Mouse (Mus musculus) neural tube, embryonic 14.5 days (tissue): ENCODE results near the gene Camkmt. TPM values are rescaled to one million over a fixed set of nuclear protein-coding genes. Genes with fewer than 3 reads are reported as not detected.

ENCODE experiments used
- ATAC-seq: fragments of 200-750 bp; cut with Nextera tagmentation; 2 replicates; pipeline ENCODE4 v1.8.0; 2017; ENCODE audit warnings: low read depth, mild to moderate bottlenecking, moderate TSS enrichment, moderate library complexity
- H3K27ac ChIP-seq: fragments of 300-500 bp; sonication (generic); 2 replicates; pipeline ENCODE4 v1.5.1; 2014; ENCODE audit warnings: low read depth, mild to moderate bottlenecking, control low read depth, low read length, moderate library complexity, mixed read lengths
- H3K27me3 ChIP-seq: fragments of 300-500 bp; sonication (generic); 2 replicates; pipeline ENCODE4 v1.6.1; 2014; ENCODE audit warnings: low read length; ENCODE audit not compliant: control insufficient read depth, insufficient read depth
- H3K36me3 ChIP-seq: fragments of 300-500 bp; sonication (generic); 2 replicates; pipeline ENCODE4 v1.6.1; 2014; ENCODE audit warnings: low read length, mixed read lengths; ENCODE audit not compliant: control insufficient read depth, insufficient read depth
- H3K4me1 ChIP-seq: fragments of 300-500 bp; sonication (generic); 2 replicates; pipeline ENCODE4 v1.6.1; 2014; ENCODE audit warnings: low read length; ENCODE audit not compliant: control insufficient read depth, insufficient read depth
- H3K4me2 ChIP-seq: fragments of 300-500 bp; sonication (generic); 2 replicates; pipeline ENCODE4 v1.6.1; 2014; ENCODE audit warnings: mild to moderate bottlenecking, low read depth, low read length, control low read depth
- H3K4me3 ChIP-seq: fragments of 300-500 bp; sonication (generic); 2 replicates; pipeline ENCODE4 v1.5.1; 2014; ENCODE audit warnings: low read depth, low read length, control low read depth, mixed read lengths
- H3K9ac ChIP-seq: fragments of 300-500 bp; sonication (generic); replicated peaks from 2 replicates; pipeline ENCODE4 v1.6.1; 2014; ENCODE audit warnings: low read depth, mild to moderate bottlenecking, control low read depth, low read length, mixed read lengths
- H3K9me3 ChIP-seq: fragments of 300-500 bp; sonication (generic); 2 replicates; pipeline ENCODE4 v1.6.1; 2016; ENCODE audit warnings: low read length; ENCODE audit not compliant: control insufficient read depth
- WGBS: fragments of 180-500 bp; shearing (Covaris S2); extraction: QIAGEN DNeasy Blood & Tissue Kit; methylation state at CpG from one replicate; pipeline ENCODE4 v1.1.7; 2014; 5-methylcytosine and 5-hydroxymethylcytosine counted together
- polyA plus RNA-seq: library from polyadenylated mRNA; unstranded; fragments of >200 nt; fragmentation: Nextera tagmentation; extraction: Ambion mirVana; gene quantifications from 2 replicates; pipeline ENCODE4 v1.2.1, GENCODE M21; 2014

The Camkmt gene
- 21.7 and 24.5 TPM in 2 replicates for polyA plus RNA-seq

GRCm38 (mm10) chr17:85090120-85091099 is at the start of gene Camkmt, which contains the start of gene Prepl:
Gene Camkmt, plus strand, starts transcription at chr17:85090552.
Gene Prepl, minus strand, starts transcription at chr17:85090241.
- Histone ChIP-seq H3K27ac (peak within 1 kb of the TSS; percentile 93), H3K9me3 (no peaks in the 10 kb centered on the region), H3K4me3 (peak within 1 kb of the TSS; percentile 79), H3K4me2 (peak within 1 kb of the TSS; percentile 64), H3K4me1 (peaks cover 14% of the 10 kb centered on the region), H3K36me3 (no peaks in the 10 kb centered on the region), H3K9ac (peak within 1 kb of the TSS; percentile 92), H3K27me3 (no peaks in the 10 kb centered on the region)
- under 1% methylated on average over 62 of the region's 63 CpGs for WGBS
- ATAC-seq = peak; percentile 99

GRCm38 (mm10) chr17:85040913-85041312 is 49.4 kb upstream of the Camkmt start:
- H3K27ac ChIP-seq = no peak overlapping the region
- no peaks in the 10 kb centered on the region for H3K27me3 ChIP-seq
- no peaks in the 10 kb centered on the region for H3K9me3 ChIP-seq
- 78% methylated on average over 7 of the region's 7 CpGs for WGBS
- H3K4me1 ChIP-seq = no peaks in the 10 kb centered on the region
- ATAC-seq = no peak
- H3K9ac ChIP-seq = no peak overlapping the region
- no peaks in the 10 kb centered on the region for H3K36me3 ChIP-seq
- no peak overlapping the region for H3K4me3 ChIP-seq
- H3K4me2 ChIP-seq = no peak overlapping the region

DNA sequence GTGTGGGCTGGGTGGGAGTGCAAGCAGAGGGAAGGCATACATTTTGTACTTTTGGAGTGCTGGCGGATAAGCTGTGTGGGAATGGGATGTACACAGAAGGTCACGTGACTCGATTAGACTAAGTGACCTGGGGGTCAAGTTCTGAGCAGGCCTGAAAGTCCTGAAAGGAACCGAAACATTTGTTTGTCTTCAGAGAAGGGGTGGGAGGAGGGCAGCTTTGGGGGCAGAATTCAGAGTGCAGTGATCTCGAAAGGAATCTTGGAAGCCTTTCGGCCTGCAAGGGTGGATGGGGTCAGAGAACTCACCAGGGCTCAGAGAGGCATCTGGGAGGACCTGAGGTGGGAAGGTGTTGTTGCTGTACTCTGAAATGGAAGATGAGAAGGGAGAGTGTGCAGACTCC is 47.9 kb upstream of the Camkmt start:
- WGBS = 89% methylated on average over 6 of the region's 6 CpGs
- Histone ChIP-seq H3K4me1 (no peaks in the 10 kb centered on the region), H3K27me3 (no peaks in the 10 kb centered on the region), H3K4me3 (no peak overlapping the region), H3K27ac (no peak overlapping the region), H3K4me2 (no peak overlapping the region), H3K36me3 (no peaks in the 10 kb centered on the region), H3K9ac (no peak overlapping the region), H3K9me3 (no peaks in the 10 kb centered on the region)
- no peak for ATAC-seq

GRCm38 (mm10) chr17:85043404-85043816 is 46.9 kb upstream of the Camkmt start:
- H3K9ac ChIP-seq = no peak overlapping the region
- H3K36me3 ChIP-seq = no peaks in the 10 kb centered on the region
- H3K27ac ChIP-seq = no peak overlapping the region
- H3K4me3 ChIP-seq = no peak overlapping the region
- H3K4me2 ChIP-seq = no peak overlapping the region
- H3K4me1 ChIP-seq = no peaks in the 10 kb centered on the region
- no peak for ATAC-seq
- no peaks in the 10 kb centered on the region for H3K9me3 ChIP-seq
- no peaks in the 10 kb centered on the region for H3K27me3 ChIP-seq
- 88% methylated on average over 6 of the region's 6 CpGs for whole genome bisulfite sequencing

DNA sequence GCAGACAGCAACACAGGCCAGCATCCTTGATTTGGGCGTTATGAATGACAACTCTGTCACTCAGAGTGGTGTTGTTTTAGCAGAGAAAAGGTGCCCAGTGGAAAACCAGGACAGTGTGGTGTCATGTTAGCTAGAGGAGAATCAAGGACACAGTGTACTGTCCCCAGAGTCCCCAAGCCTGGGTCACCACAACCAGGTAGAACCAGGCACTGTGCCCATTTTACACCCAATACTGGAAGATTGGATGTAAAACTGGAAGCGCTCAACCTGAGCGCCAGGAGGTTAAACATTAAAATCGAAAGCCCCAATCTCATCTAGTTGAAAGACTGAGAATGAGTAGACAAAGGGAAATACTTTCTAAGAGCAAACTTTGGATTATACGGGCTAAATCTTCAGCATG is 45.9 kb upstream of the Camkmt start:
- WGBS = 91% methylated on average over 5 of the region's 5 CpGs
- no peak for ATAC-seq

DNA sequence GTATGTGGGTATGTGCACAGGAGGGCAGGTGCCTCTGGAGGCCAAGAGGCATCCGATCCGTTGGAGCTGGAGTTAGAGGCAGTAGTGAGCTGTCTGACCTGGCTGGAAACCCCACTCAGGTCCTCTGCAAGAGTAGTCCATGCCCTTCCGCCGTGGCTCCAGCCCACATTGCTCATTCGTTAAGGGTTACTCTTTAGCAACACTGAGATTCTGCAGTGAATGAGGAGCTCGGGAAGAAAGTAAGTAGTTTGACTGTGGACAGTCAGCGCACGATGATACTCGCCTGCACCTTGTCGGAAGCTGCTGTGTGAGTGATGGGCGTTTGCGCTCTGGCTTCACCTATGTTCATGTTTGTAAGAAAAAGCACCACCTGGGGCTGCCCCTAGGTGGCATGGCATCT is 45.2 kb upstream of the Camkmt start:
- Histone ChIP-seq H3K27me3 (no peaks in the 10 kb centered on the region), H3K4me1 (no peaks in the 10 kb centered on the region), H3K9ac (no peak overlapping the region), H3K4me2 (no peak overlapping the region), H3K27ac (no peak overlapping the region), H3K9me3 (no peaks in the 10 kb centered on the region), H3K4me3 (no peak overlapping the region), H3K36me3 (no peaks in the 10 kb centered on the region)
- no peak for ATAC-seq
- 87% methylated on average over 12 of the region's 12 CpGs for WGBS

More for the DNA sequence above, 45.9 kb upstream of the Camkmt start:
- Histone ChIP-seq H3K4me2 (no peak overlapping the region), H3K27me3 (no peaks in the 10 kb centered on the region), H3K9ac (no peak overlapping the region), H3K4me1 (no peaks in the 10 kb centered on the region), H3K9me3 (no peaks in the 10 kb centered on the region), H3K27ac (no peak overlapping the region), H3K36me3 (no peaks in the 10 kb centered on the region), H3K4me3 (no peak overlapping the region)

DNA sequence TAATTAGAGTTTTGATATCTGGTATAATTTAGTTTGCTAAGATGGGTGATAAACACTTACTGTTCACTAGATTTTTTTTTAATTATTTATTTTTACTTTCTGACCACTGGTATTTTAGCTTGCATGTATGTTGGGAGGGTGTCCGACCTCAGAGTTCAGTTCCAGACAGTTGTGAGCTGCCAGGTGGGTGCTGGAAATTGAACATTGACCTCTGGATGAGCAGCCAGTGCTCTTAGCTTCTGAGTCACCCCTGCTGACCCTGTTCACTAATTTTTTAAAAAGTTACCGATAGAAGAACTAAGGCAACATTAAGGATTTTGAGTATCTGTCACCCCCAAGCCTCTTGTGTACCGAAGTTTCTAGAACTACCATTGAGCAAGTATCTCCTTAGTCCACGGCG is 42.0 kb upstream of the Camkmt start:
- Histone ChIP-seq H3K4me2 (no peak overlapping the region), H3K27ac (no peak overlapping the region), H3K9ac (no peak overlapping the region), H3K9me3 (no peaks in the 10 kb centered on the region), H3K4me3 (no peak overlapping the region), H3K4me1 (no peaks in the 10 kb centered on the region), H3K36me3 (no peaks in the 10 kb centered on the region), H3K27me3 (no peaks in the 10 kb centered on the region)
- no peak for ATAC-seq
- WGBS = 92% methylated on average over 5 of the region's 5 CpGs

DNA sequence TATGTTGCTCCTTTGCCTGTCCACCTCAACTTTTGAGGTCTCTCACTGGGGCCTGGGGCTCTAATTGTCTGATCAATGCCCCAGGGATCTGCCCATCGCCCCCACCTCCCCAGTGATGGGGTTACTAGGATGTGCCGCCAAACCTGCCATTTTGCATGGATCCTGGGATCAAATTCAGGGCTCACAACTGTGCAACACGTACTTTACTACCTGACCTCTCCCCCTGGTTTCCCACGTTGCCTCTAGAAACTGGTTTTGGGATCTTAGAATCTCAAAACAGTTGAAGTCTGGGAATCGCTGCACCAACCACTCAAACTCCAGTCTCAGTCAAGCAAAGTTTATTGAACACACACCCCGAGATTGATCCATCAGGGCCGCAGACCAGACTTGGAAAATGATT is 32.1 kb upstream of the Camkmt start:
- Histone ChIP-seq H3K4me2 (no peak overlapping the region), H3K9ac (no peak overlapping the region), H3K27ac (no peak overlapping the region), H3K27me3 (no peaks in the 10 kb centered on the region), H3K4me3 (no peak overlapping the region), H3K36me3 (peaks cover 8% of the 10 kb centered on the region; the same call in 1 of the 2 replicates), H3K4me1 (no peaks in the 10 kb centered on the region), H3K9me3 (no peaks in the 10 kb centered on the region)
- ATAC-seq = no peak
- WGBS = 95% methylated on average over 7 of the region's 7 CpGs

GRCm38 (mm10) chr17:85059136-85059535 is 31.2 kb upstream of the Camkmt start:
- ATAC-seq = no peak
- Histone ChIP-seq H3K27me3 (no peaks in the 10 kb centered on the region), H3K9ac (no peak overlapping the region), H3K4me1 (no peaks in the 10 kb centered on the region), H3K36me3 (peaks cover 8% of the 10 kb centered on the region), H3K4me2 (no peak overlapping the region), H3K27ac (no peak overlapping the region), H3K4me3 (no peak overlapping the region), H3K9me3 (no peaks in the 10 kb centered on the region)
- WGBS = 89% methylated on average over 6 of the region's 6 CpGs
